Mouse (Mus musculus): ENCODE data around the gene Zswim3. TPM values are rescaled to one million over a fixed set of nuclear protein-coding genes. Genes with fewer than 3 reads are reported as not detected.

Gene Zswim3
- polyA plus RNA-seq, 1 experiment, result 8.1 TPM

DNA sequence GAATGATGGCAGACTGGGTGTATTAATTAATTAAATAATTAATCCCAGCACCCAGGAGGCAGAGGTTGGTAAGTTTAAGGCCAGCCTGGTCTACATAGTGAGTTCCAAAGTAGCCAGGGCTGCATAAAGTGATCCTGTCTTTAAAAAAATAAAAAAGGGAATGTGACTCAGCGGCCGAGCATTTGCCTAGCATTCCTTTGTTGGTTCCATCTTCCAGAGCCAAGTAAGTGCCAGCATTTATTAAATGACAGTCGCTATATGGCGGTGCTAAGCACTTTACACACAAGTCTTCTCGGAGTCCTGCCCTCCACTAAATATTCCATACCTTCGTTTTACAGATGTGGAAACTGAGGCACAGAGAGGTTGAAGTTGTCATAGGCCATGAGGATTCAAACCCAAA lies 28.8 kb upstream of the Zswim3 start:
- TF ChIP-seq CTCF (IDR thresholded peaks at IDR 0.05; ENCODE audit: borderline replicate concordance, insufficient read depth, low read depth, low read length) (no peak), POLR2A (IDR thresholded peaks at IDR 0.05; ENCODE audit: borderline replicate concordance, insufficient read depth, low read length) (no peak)
- Histone ChIP-seq H3K4me1 (ENCODE audit: control insufficient read depth, insufficient read depth, low read length) (peaks cover 10% of the 10 kb centered on the region), H3K27me3 (ENCODE audit: control insufficient read depth, insufficient read depth, low read length) (no peaks in the 10 kb centered on the region), H3K27ac (ENCODE audit: insufficient read depth, low read length) (no peak overlapping the region), H3K4me3 (replicated peaks; ENCODE audit: insufficient read depth, low read depth, low read length) (no peak overlapping the region)
- DNase-seq, result no peak
- 88% methylated on average over 6 of the region's 6 CpGs for WGBS

DNA sequence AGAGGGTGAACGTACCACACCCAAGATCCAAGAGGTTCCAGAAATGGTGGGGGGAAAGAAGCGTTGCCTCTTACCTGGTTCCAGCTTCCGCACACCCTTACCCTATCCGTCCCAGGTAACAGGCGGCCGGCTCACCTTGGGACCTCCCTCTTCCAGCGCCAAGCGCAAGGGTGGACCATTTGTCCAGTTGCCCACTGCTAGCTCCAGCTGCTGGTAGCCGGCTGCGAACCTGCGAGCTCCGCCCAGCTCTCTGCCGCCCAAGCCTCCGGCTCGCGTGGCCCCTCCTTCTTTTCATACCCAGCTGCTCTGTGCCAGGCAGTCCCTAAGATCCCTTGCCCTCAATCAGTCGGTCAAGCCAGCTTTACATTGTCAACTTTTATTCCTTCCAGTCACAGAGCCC lies 28.1 kb upstream of the Zswim3 start:
- Histone ChIP-seq H3K27ac (ENCODE audit: insufficient read depth, low read length) (no peak overlapping the region), H3K4me3 (replicated peaks; ENCODE audit: insufficient read depth, low read depth, low read length) (no peak overlapping the region), H3K27me3 (ENCODE audit: control insufficient read depth, insufficient read depth, low read length) (no peaks in the 10 kb centered on the region), H3K4me1 (ENCODE audit: control insufficient read depth, insufficient read depth, low read length) (peaks cover 10% of the 10 kb centered on the region)
- TF ChIP-seq POLR2A (IDR thresholded peaks at IDR 0.05; ENCODE audit: borderline replicate concordance, insufficient read depth, low read length) (no peak), CTCF (IDR thresholded peaks at IDR 0.05; ENCODE audit: borderline replicate concordance, insufficient read depth, low read depth, low read length) (no peak)
- whole genome bisulfite sequencing, result 67% methylated on average over 17 of the region's 17 CpGs
- DNase-seq, result no peak

DNA sequence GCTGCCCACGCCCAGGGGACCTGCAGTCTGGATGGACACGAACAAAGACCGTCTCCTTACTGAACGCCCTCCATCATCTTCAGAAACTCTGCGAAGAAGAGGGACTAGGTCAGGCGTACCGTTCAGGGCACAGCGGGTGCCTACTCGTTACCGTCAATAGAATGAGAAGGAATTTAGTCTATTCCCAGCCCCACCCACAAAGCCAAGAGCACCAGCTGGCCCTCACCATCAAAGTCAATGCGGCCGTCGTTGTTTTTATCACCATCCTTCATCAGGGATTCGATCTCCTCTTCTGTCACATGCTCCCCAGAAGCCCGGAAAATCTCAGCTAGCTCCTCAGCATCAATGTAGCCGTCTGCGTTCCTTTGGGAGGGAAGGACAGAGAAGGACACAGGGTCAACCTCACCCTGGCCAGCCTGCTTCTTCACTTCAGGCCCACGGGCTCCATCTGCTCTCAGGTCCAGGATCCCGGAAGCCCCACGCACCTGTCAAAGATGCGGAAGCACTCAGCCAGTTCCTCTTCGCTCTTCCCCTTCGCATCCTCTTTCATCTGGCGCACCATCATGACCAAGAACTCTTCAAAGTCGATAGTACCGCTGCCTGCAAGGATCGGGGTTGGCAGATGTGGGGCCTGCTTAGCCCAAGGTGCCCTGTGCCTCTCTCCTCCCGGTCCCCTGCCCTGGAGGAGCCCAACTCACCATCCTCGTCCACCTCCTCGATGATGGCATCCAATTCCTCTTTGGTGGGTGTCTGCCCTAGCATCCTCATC lies 27.5 kb upstream of the Zswim3 start:
- DNase-seq, result no peak
- no peak overlapping the region for H3K27ac ChIP-seq (ENCODE audit: insufficient read depth, low read length)
- no peaks in the 10 kb centered on the region for H3K27me3 ChIP-seq (ENCODE audit: control insufficient read depth, insufficient read depth, low read length)
- TF ChIP-seq CTCF (IDR thresholded peaks at IDR 0.05; ENCODE audit: borderline replicate concordance, insufficient read depth, low read depth, low read length) (no peak), POLR2A (IDR thresholded peaks at IDR 0.05; ENCODE audit: borderline replicate concordance, insufficient read depth, low read length) (no peak)
- 80% methylated on average over 30 of the region's 30 CpGs for WGBS
- H3K4me3 ChIP-seq (replicated peaks; ENCODE audit: insufficient read depth, low read depth, low read length), result no peak overlapping the region
- H3K4me1 ChIP-seq (ENCODE audit: control insufficient read depth, insufficient read depth, low read length), result peaks cover 10% of the 10 kb centered on the region

DNA sequence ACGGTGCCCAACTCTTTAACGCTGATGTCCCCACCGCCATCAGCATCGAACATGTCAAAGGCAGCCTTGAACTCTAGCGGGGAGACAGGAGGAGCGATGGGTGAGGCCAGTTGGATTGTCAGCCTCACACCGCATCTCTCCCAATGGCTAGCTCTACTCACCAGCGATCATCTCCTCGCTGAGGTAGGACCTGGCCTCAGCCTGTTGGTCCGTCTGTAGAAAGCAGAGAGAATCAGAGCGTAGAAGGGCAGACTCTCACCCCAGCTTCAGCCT lies 26.9 kb upstream of the Zswim3 start:
- no peak for DNase-seq
- WGBS, result 93% methylated on average over 11 of the region's 11 CpGs
- Histone ChIP-seq H3K4me3 (replicated peaks; ENCODE audit: insufficient read depth, low read depth, low read length) (no peak overlapping the region), H3K4me1 (ENCODE audit: control insufficient read depth, insufficient read depth, low read length) (peaks cover 10% of the 10 kb centered on the region), H3K27me3 (ENCODE audit: control insufficient read depth, insufficient read depth, low read length) (no peaks in the 10 kb centered on the region), H3K27ac (ENCODE audit: insufficient read depth, low read length) (no peak overlapping the region)
- TF ChIP-seq POLR2A (IDR thresholded peaks at IDR 0.05; ENCODE audit: borderline replicate concordance, insufficient read depth, low read length) (no peak), CTCF (IDR thresholded peaks at IDR 0.05; ENCODE audit: borderline replicate concordance, insufficient read depth, low read depth, low read length) (no peak)

DNA sequence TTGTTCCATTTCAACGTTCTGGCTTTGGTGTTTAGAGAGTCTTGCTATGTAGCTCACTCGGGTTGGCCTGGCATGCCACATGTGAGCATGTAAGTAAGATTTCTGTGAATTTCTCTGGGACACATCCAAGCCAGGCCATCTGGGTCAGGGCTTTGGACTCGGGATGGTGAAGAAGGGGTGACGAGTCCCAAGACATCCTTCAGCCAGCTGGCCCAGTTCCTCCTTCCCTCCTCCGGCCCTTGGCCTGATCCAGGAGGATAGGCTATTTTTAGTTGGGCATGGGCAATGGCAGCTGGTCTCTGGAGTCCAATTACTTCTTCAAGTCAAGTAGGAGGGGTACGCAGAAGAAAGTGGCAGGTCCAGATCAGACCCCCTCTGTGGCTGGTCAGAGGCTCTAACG lies 26.1 kb upstream of the Zswim3 start:
- Histone ChIP-seq H3K27me3 (ENCODE audit: control insufficient read depth, insufficient read depth, low read length) (no peaks in the 10 kb centered on the region), H3K27ac (ENCODE audit: insufficient read depth, low read length) (no peak overlapping the region), H3K4me1 (ENCODE audit: control insufficient read depth, insufficient read depth, low read length) (peaks cover 10% of the 10 kb centered on the region), H3K4me3 (replicated peaks; ENCODE audit: insufficient read depth, low read depth, low read length) (no peak overlapping the region)
- WGBS, result 12% methylated on average over 7 of the region's 7 CpGs
- peak in 1 of 2 experiments; percentile 55 for DNase-seq
- TF ChIP-seq POLR2A (IDR thresholded peaks at IDR 0.05; ENCODE audit: borderline replicate concordance, insufficient read depth, low read length) (no peak), CTCF (IDR thresholded peaks at IDR 0.05; ENCODE audit: borderline replicate concordance, insufficient read depth, low read depth, low read length) (no peak)

DNA sequence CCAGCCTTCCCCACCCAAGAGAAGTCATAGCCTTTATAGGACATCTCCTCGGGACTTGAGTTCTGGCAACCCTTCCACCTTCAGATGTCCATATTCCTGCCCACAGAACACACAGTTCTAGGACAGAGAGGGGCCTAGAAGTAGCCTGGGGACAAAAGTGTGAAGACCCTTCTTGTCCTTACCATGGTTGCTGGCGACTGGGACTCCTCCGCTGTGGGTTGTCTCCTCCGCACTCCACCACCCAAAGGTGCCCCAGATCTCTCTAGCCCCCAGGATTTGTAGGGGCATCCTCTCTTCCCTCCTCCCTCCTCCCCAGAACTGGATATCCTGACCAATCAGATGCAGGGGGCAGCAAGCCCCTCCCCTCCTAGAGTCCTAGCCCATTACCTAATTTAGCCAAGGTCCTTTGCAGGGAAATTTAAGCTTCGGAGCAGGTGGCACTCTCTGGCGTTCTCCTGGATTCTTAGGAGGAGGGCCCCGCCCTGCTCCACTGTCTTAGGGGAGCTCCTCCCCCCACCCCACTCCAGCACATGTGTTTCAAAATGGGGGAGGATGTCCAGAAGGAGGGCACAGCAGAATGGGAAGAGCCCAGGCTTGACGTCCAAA lies 25.3 kb upstream of the Zswim3 start, which contains the start of gene Tnnc2:
Tnnc2 (minus strand) TSS at position 487 of the 606 bp plus-strand sequence.
- H3K27ac ChIP-seq (ENCODE audit: insufficient read depth, low read length), result no peak within 1 kb of the TSS
- WGBS, result 75% methylated on average over 8 of the region's 8 CpGs
- peaks cover 10% of the 10 kb centered on the region for H3K4me1 ChIP-seq (ENCODE audit: control insufficient read depth, insufficient read depth, low read length)
- DNase-seq, result no peak
- H3K27me3 ChIP-seq (ENCODE audit: control insufficient read depth, insufficient read depth, low read length), result no peaks in the 10 kb centered on the region
- TF ChIP-seq CTCF (IDR thresholded peaks at IDR 0.05; ENCODE audit: borderline replicate concordance, insufficient read depth, low read depth, low read length) (no peak), POLR2A (IDR thresholded peaks at IDR 0.05; ENCODE audit: borderline replicate concordance, insufficient read depth, low read length) (no peak)
- H3K4me3 ChIP-seq (replicated peaks; ENCODE audit: insufficient read depth, low read depth, low read length), result no peak within 1 kb of the TSS

DNA sequence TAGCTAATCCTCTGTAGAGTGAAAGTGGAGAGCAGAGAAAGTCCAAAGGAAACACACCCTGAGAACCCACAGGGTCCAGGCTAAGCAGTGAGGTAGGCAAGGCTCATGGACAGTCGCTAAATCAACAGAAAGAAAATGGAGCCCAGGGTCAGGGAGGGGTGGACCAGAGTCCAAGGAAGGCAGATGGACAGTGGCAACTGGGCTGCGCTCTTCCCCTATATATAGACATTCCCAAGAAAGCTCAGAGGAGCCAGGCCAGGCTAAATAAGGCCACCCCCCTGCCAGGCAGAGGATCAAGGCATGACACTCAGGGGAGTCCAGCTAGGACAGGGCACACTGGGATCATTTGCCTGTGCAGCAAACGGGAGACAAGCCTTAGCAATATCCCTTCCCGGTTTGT lies 23.0 kb upstream of the Zswim3 start:
- TF ChIP-seq POLR2A (IDR thresholded peaks at IDR 0.05; ENCODE audit: borderline replicate concordance, insufficient read depth, low read length) (no peak), CTCF (IDR thresholded peaks at IDR 0.05; ENCODE audit: borderline replicate concordance, insufficient read depth, low read depth, low read length) (no peak)
- no peak for DNase-seq
- Histone ChIP-seq H3K27ac (ENCODE audit: insufficient read depth, low read length) (no peak overlapping the region), H3K27me3 (ENCODE audit: control insufficient read depth, insufficient read depth, low read length) (no peaks in the 10 kb centered on the region), H3K4me1 (ENCODE audit: control insufficient read depth, insufficient read depth, low read length) (peaks cover 10% of the 10 kb centered on the region), H3K4me3 (replicated peaks; ENCODE audit: insufficient read depth, low read depth, low read length) (no peak overlapping the region)
- 43% methylated on average over 4 of the region's 4 CpGs for WGBS

DNA sequence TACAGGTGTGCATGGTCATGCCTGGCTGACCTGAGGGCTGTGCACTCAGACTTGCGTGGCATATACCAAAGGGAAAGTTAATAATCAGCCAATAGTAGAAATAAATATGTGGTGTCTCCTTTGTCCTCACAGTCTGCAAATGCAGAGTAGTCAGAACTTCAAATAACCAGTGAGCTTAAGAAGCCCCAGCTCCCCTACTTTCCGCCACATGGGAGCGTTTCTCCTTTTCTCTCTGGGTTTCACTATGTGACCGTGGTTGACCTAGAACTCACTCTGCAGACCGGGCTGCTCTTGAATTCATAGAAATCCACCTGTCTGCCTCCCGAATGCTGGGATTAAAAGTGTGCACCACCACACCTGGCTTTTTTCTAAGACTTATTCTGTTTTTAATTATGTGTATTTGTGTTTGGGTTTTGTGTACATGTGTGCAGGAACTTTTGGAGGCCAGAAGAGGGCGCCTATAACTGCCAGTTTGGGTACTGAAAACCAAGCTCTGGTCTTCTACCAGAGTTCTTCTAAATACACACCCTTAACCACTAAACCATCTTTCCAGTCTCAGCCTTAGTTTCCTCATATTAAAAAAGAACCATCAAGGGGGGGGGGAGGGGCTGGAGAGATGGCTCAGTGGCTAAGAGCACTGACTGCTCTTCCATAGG lies 20.8 kb upstream of the Zswim3 start:
- WGBS, result 79% methylated on average over 7 of the region's 7 CpGs
- Histone ChIP-seq H3K27me3 (ENCODE audit: control insufficient read depth, insufficient read depth, low read length) (no peaks in the 10 kb centered on the region), H3K4me1 (ENCODE audit: control insufficient read depth, insufficient read depth, low read length) (peaks cover 9% of the 10 kb centered on the region), H3K4me3 (replicated peaks; ENCODE audit: insufficient read depth, low read depth, low read length) (no peak overlapping the region), H3K27ac (ENCODE audit: insufficient read depth, low read length) (no peak overlapping the region)
- DNase-seq, result no peak
- no peak for TF ChIP-seq CTCF (IDR thresholded peaks at IDR 0.05; ENCODE audit: borderline replicate concordance, insufficient read depth, low read depth, low read length)
- no peak for TF ChIP-seq POLR2A (IDR thresholded peaks at IDR 0.05; ENCODE audit: borderline replicate concordance, insufficient read depth, low read length)

Measured in cerebellum, adult 2 months (tissue).